Mouse (Mus musculus) limb, embryonic 15.5 days (tissue): ENCODE measurements around the gene Gngt2. TPM values are rescaled to one million over a fixed set of nuclear protein-coding genes. Genes with fewer than 3 reads are reported as not detected.

Experiments
- ATAC-seq: fragments of 200-750 bp; cut with Nextera tagmentation; 2 replicates; pipeline ENCODE4 v1.8.0; 2017; ENCODE audit warnings: low read depth, moderate TSS enrichment; ENCODE audit not compliant: insufficient number of reproducible peaks, low FRiP score, low TSS enrichment
- H3K27ac ChIP-seq: fragments of 300-500 bp; sonication (generic); 2 replicates; pipeline ENCODE4 v1.5.1; 2015; ENCODE audit warnings: moderate library complexity, mild to moderate bottlenecking, inconsistent platforms
- H3K27me3 ChIP-seq: fragments of 300-500 bp; sonication (generic); 2 replicates; pipeline ENCODE4 v1.6.1; 2015; ENCODE audit warnings: inconsistent platforms
- H3K36me3 ChIP-seq: fragments of 300-500 bp; sonication (generic); 2 replicates; pipeline ENCODE4 v1.6.1; 2015; ENCODE audit warnings: inconsistent platforms
- H3K4me1 ChIP-seq: fragments of 300-500 bp; sonication (generic); 2 replicates; pipeline ENCODE4 v1.6.1; 2015; ENCODE audit warnings: inconsistent platforms
- H3K4me2 ChIP-seq: fragments of 300-500 bp; sonication (generic); 2 replicates; pipeline ENCODE4 v1.6.1; 2015; ENCODE audit warnings: mild to moderate bottlenecking, inconsistent platforms
- H3K4me3 ChIP-seq: fragments of 300-500 bp; sonication (generic); 2 replicates; pipeline ENCODE4 v1.5.1; 2015; ENCODE audit warnings: mild to moderate bottlenecking, inconsistent platforms
- H3K9ac ChIP-seq: fragments of 300-500 bp; sonication (generic); 2 replicates; pipeline ENCODE4 v1.6.1; 2015; ENCODE audit warnings: inconsistent platforms
- H3K9me3 ChIP-seq: fragments of 300-500 bp; sonication (generic); 2 replicates; pipeline ENCODE4 v1.6.1; 2016; ENCODE audit warnings: inconsistent platforms
- WGBS: fragments of 180-500 bp; shearing (Covaris S2); methylation state at CpG from one replicate; pipeline ENCODE4 v1.1.7; 2015; 5-methylcytosine and 5-hydroxymethylcytosine counted together
- polyA plus RNA-seq: library from polyadenylated mRNA; unstranded; fragments of >200 nt; fragmentation: Nextera tagmentation; extraction: Ambion mirVana; gene quantifications from 2 replicates; pipeline ENCODE4 v1.2.1, GENCODE M21; 2015

Gene Gngt2
- polyA plus RNA-seq, 1 experiment from 2014 or later = 18.7 TPM

GRCm38 (mm10) chr11:95843421-95843950 lies 6.5 kb downstream of the Gngt2 start:
- H3K4me3 ChIP-seq = no peak overlapping the region
- 56% methylated on average over 6 of the region's 6 CpGs for WGBS
- H3K9me3 ChIP-seq = no peaks in the 10 kb centered on the region
- peaks cover 10% of the 10 kb centered on the region for H3K4me1 ChIP-seq
- H3K36me3 ChIP-seq = no peaks in the 10 kb centered on the region
- no peak overlapping the region for H3K9ac ChIP-seq
- no peak overlapping the region for H3K4me2 ChIP-seq
- no peak overlapping the region for H3K27ac ChIP-seq
- H3K27me3 ChIP-seq = peaks cover 13% of the 10 kb centered on the region
- no peak for ATAC-seq

GRCm38 (mm10) chr11:95844935-95845334 lies 7.9 kb downstream of the Gngt2 start:
- Histone ChIP-seq H3K4me1 (peaks cover 10% of the 10 kb centered on the region), H3K9me3 (no peaks in the 10 kb centered on the region), H3K4me3 (no peak overlapping the region), H3K27me3 (peaks cover 13% of the 10 kb centered on the region), H3K9ac (no peak overlapping the region), H3K36me3 (no peaks in the 10 kb centered on the region), H3K27ac (no peak overlapping the region), H3K4me2 (no peak overlapping the region)
- 60% methylated on average over 4 of the region's 4 CpGs for WGBS
- no peak for ATAC-seq

GRCm38 (mm10) chr11:95850898-95851297 lies 13.9 kb downstream of the Gngt2 start:
- 62% methylated on average over 2 of the region's 2 CpGs for WGBS
- H3K9me3 ChIP-seq = no peaks in the 10 kb centered on the region
- H3K27me3 ChIP-seq = no peaks in the 10 kb centered on the region
- no peaks in the 10 kb centered on the region for H3K36me3 ChIP-seq
- H3K4me3 ChIP-seq = no peak overlapping the region
- no peaks in the 10 kb centered on the region for H3K4me1 ChIP-seq
- no peak for ATAC-seq
- no peak overlapping the region for H3K27ac ChIP-seq
- no peak overlapping the region for H3K9ac ChIP-seq
- no peak overlapping the region for H3K4me2 ChIP-seq

- no peak for ATAC-seq
Measured at GRCm38 (mm10) chr11:95853684-95854083, 16.7 kb downstream of the Gngt2 start.

GRCm38 (mm10) chr11:95857306-95857705 lies 20.3 kb downstream of the Gngt2 start:
- WGBS = 80% methylated on average over 4 of the region's 4 CpGs
- ATAC-seq = no peak
- peaks cover 11% of the 10 kb centered on the region for H3K4me1 ChIP-seq
- H3K4me2 ChIP-seq = no peak overlapping the region
- no peaks in the 10 kb centered on the region for H3K36me3 ChIP-seq
- no peak overlapping the region for H3K4me3 ChIP-seq
- H3K27ac ChIP-seq = no peak overlapping the region
- H3K9me3 ChIP-seq = no peaks in the 10 kb centered on the region
- H3K9ac ChIP-seq = no peak overlapping the region
- H3K27me3 ChIP-seq = no peaks in the 10 kb centered on the region

More at GRCm38 (mm10) chr11:95853684-95854083, 16.7 kb downstream of the Gngt2 start:
- Histone ChIP-seq H3K36me3 (no peaks in the 10 kb centered on the region), H3K27me3 (no peaks in the 10 kb centered on the region), H3K9ac (no peak overlapping the region), H3K4me2 (no peak overlapping the region), H3K4me1 (peaks cover 3% of the 10 kb centered on the region; the same call in 1 of the 2 replicates), H3K9me3 (no peaks in the 10 kb centered on the region), H3K4me3 (no peak overlapping the region), H3K27ac (no peak overlapping the region)
- WGBS = 62% methylated on average over 5 of the region's 5 CpGs

- Histone ChIP-seq H3K4me1 (peaks cover 11% of the 10 kb centered on the region), H3K9ac (peak overlapping the region; percentile 56), H3K36me3 (no peaks in the 10 kb centered on the region), H3K4me3 (peak overlapping the region; percentile 83), H3K27ac (peak overlapping the region; percentile 96), H3K9me3 (no peaks in the 10 kb centered on the region), H3K27me3 (no peaks in the 10 kb centered on the region), H3K4me2 (peak overlapping the region; percentile 58)
- no peak for ATAC-seq
- 21% methylated on average over 21 of the region's 21 CpGs for WGBS
Measured at GRCm38 (mm10) chr11:95857716-95858527, 20.9 kb downstream of the Gngt2 start.

- Histone ChIP-seq H3K4me2 (peak overlapping the region; percentile 58), H3K4me1 (peaks cover 11% of the 10 kb centered on the region), H3K36me3 (no peaks in the 10 kb centered on the region), H3K9me3 (no peaks in the 10 kb centered on the region), H3K27me3 (no peaks in the 10 kb centered on the region), H3K9ac (peak overlapping the region; percentile 65), H3K4me3 (peak overlapping the region; percentile 83), H3K27ac (peak overlapping the region; percentile 96)
- WGBS = under 1% methylated on average over 58 of the region's 58 CpGs
- ATAC-seq = peak; percentile 96
Measured at GRCm38 (mm10) chr11:95858528-95859467, 21.8 kb downstream of the Gngt2 start.

GRCm38 (mm10) chr11:95859468-95859855 lies 22.4 kb downstream of the Gngt2 start:
- H3K4me2 ChIP-seq = peak overlapping the region; percentile 58
- H3K27ac ChIP-seq = peak overlapping the region; percentile 96
- ATAC-seq = no peak
- H3K9me3 ChIP-seq = no peaks in the 10 kb centered on the region
- peak overlapping the region; percentile 65 for H3K9ac ChIP-seq
- H3K4me1 ChIP-seq = peaks cover 11% of the 10 kb centered on the region
- no peaks in the 10 kb centered on the region for H3K36me3 ChIP-seq
- peak overlapping the region; percentile 83 for H3K4me3 ChIP-seq
- under 1% methylated on average over 35 of the region's 35 CpGs for WGBS
- no peaks in the 10 kb centered on the region for H3K27me3 ChIP-seq

GRCm38 (mm10) chr11:95860071-95860490 lies 23.1 kb downstream of the Gngt2 start:
- ATAC-seq = no peak
- H3K4me1 ChIP-seq = peaks cover 11% of the 10 kb centered on the region
- no peak overlapping the region for H3K9ac ChIP-seq
- no peaks in the 10 kb centered on the region for H3K36me3 ChIP-seq
- WGBS = 31% methylated on average over 3 of the region's 3 CpGs
- H3K4me3 ChIP-seq = peak overlapping the region; percentile 83
- no peaks in the 10 kb centered on the region for H3K9me3 ChIP-seq
- no peaks in the 10 kb centered on the region for H3K27me3 ChIP-seq
- H3K4me2 ChIP-seq = peak overlapping the region; percentile 58
- no peak overlapping the region for H3K27ac ChIP-seq

- H3K4me3 ChIP-seq = no peak overlapping the region
- H3K9me3 ChIP-seq = no peaks in the 10 kb centered on the region
- ATAC-seq = no peak
- WGBS = 94% methylated on average over 8 of the region's 8 CpGs
- no peak overlapping the region for H3K9ac ChIP-seq
- H3K36me3 ChIP-seq = no peaks in the 10 kb centered on the region
- H3K27me3 ChIP-seq = no peaks in the 10 kb centered on the region
- H3K4me2 ChIP-seq = no peak overlapping the region
- no peak overlapping the region for H3K27ac ChIP-seq
- H3K4me1 ChIP-seq = peaks cover 11% of the 10 kb centered on the region
Measured at GRCm38 (mm10) chr11:95861397-95861796, 24.4 kb downstream of the Gngt2 start.

GRCm38 (mm10) chr11:95869442-95869841 lies 32.4 kb downstream of the Gngt2 start:
- Histone ChIP-seq H3K4me2 (no peak overlapping the region), H3K9me3 (no peaks in the 10 kb centered on the region), H3K27ac (no peak overlapping the region), H3K4me3 (no peak overlapping the region), H3K9ac (no peak overlapping the region), H3K36me3 (no peaks in the 10 kb centered on the region), H3K4me1 (no peaks in the 10 kb centered on the region), H3K27me3 (no peaks in the 10 kb centered on the region)
- 77% methylated on average over 4 of the region's 4 CpGs for WGBS
- no peak for ATAC-seq
